Mouse (Mus musculus): ENCODE measurements around the gene Zdhhc22. TPM values are rescaled to one million over a fixed set of nuclear protein-coding genes. Genes with fewer than 3 reads are reported as not detected.

Zdhhc22 gene
- total and polyA plus RNA-seq, 3 experiments: not detected

- H3K9me3 ChIP-seq (replicated peaks; ENCODE audit: low read length): no peaks in the 10 kb centered on the region
- no peaks in the 10 kb centered on the region for H3K27me3 ChIP-seq (replicated peaks)
- H3K9ac ChIP-seq (ENCODE audit: insufficient read depth, low read depth): peak within 1 kb of the TSS; percentile 95
- peaks cover 29% of the 10 kb centered on the region for H3K79me2 ChIP-seq (replicated peaks; ENCODE audit: control insufficient read depth, extremely low read depth, insufficient read depth, poor library complexity, severe bottlenecking)
- dilution Hi-C loops (cut with MboI; ENCODE audit: extremely low pct_ligation_motif_present, extremely low pct_unique_long_range_greater_than_20kb, low sequenced_read_pairs) (no loop called here), in situ Hi-C loops (cut with MboI; ENCODE audit: low pct_ligation_motif_present, low pct_unique_long_range_greater_than_20kb, low sequenced_read_pairs) (no loop called here)
- peak within 1 kb of the TSS; percentile 100 for H3K4me2 ChIP-seq (ENCODE audit: insufficient read depth, low read depth, poor library complexity, severe bottlenecking)
- peak within 1 kb of the TSS; percentile 84 for H3K27ac ChIP-seq (ENCODE audit: insufficient read depth, low read depth)
- TF ChIP-seq BHLHE40 (IDR thresholded peaks at IDR 0.05; ENCODE audit: low read depth, low read length) (peak; percentile 83), IRF4 (IDR thresholded peaks at IDR 0.05; ENCODE audit: low read depth, low read length) (no peak; the same call in 1 of the 2 replicates), TBP (conservative IDR thresholded peaks at IDR 0.05; ENCODE audit: low read depth, low read length) (peak; percentile 68; the same call in 1 of the 2 replicates), MEF2A (IDR thresholded peaks at IDR 0.05; ENCODE audit: borderline replicate concordance, low read depth, low read length) (peak; percentile 59; the same call in 1 of the 2 replicates), E2F4 (IDR thresholded peaks at IDR 0.05; ENCODE audit: insufficient replicate concordance, low read depth, low read length) (no peak), ZNF384 (IDR thresholded peaks at IDR 0.05; ENCODE audit: low read depth, low read length) (no peak), HCFC1 (IDR thresholded peaks at IDR 0.05; ENCODE audit: low read depth, low read length) (peak; percentile 93), PAX5 (IDR thresholded peaks at IDR 0.05; ENCODE audit: low read length) (no peak), CTCF (conservative IDR thresholded peaks at IDR 0.05 in 1 of 2, IDR thresholded peaks at IDR 0.05 in 1 of 2; ENCODE audit: low read depth in 2 of 2, low read length in 2 of 2) (no peak), MXI1 (IDR thresholded peaks at IDR 0.05; ENCODE audit: low read depth, low read length) (peak; percentile 94), POLR2A (IDR thresholded peaks at IDR 0.05; ENCODE audit: low read depth, low read length) (peak; percentile 76), EP300 (IDR thresholded peaks at IDR 0.05; ENCODE audit: low read length) (no peak), MAFK (IDR thresholded peaks at IDR 0.05; ENCODE audit: insufficient replicate concordance, low read length) (no peak), MAZ (IDR thresholded peaks at IDR 0.05; ENCODE audit: low read depth, low read length) (peak; percentile 76), SMC3 (IDR thresholded peaks at IDR 0.05; ENCODE audit: low read depth, low read length) (no peak), CHD1 (IDR thresholded peaks at IDR 0.05; ENCODE audit: low read depth, low read length) (no peak), JUND (conservative IDR thresholded peaks at IDR 0.05; ENCODE audit: low read depth, low read length) (no peak), UBTF (IDR thresholded peaks at IDR 0.05; ENCODE audit: low read depth, low read length) (peak; percentile 52; the same call in 1 of the 2 replicates), TCF12 (IDR thresholded peaks at IDR 0.05; ENCODE audit: low read depth, low read length) (peak; percentile 90), ZKSCAN1 (IDR thresholded peaks at IDR 0.05; ENCODE audit: borderline replicate concordance, low read depth, low read length) (no peak), JUN (IDR thresholded peaks at IDR 0.05; ENCODE audit: insufficient read depth, low read depth, low read length) (no peak), GABPA (IDR thresholded peaks at IDR 0.05; ENCODE audit: insufficient replicate concordance, low read depth, low read length) (peak; percentile 93), CHD2 (IDR thresholded peaks at IDR 0.05; ENCODE audit: low read length) (no peak), ZMIZ1 (IDR thresholded peaks at IDR 0.05; ENCODE audit: low read depth, low read length) (peak; percentile 29; the same call in 1 of the 2 replicates), NRF1 (IDR thresholded peaks at IDR 0.05; ENCODE audit: low read depth, low read length) (peak; percentile 99), RAD21 (IDR thresholded peaks at IDR 0.05; ENCODE audit: low read depth, low read length) (no peak), ELF1 (IDR thresholded peaks at IDR 0.05; ENCODE audit: low read depth, low read length) (peak; percentile 68), KAT2A (IDR thresholded peaks at IDR 0.05; ENCODE audit: insufficient replicate concordance, low read length) (peak; percentile 72; the same call in 1 of the 2 replicates), USF2 (conservative IDR thresholded peaks at IDR 0.05; ENCODE audit: low read depth, low read length) (peak; percentile 96), MYC (IDR thresholded peaks at IDR 0.05; ENCODE audit: low read depth, low read length) (peak; percentile 71), USF1 (IDR thresholded peaks at IDR 0.05; ENCODE audit: low read depth, low read length) (peak; percentile 99), SIN3A (IDR thresholded peaks at IDR 0.05; ENCODE audit: low read length) (peak; percentile 70; the same call in 1 of the 2 replicates), MAX (IDR thresholded peaks at IDR 0.05; ENCODE audit: low read length) (peak; percentile 99), ZC3H11A (IDR thresholded peaks at IDR 0.05; ENCODE audit: low read depth, low read length) (no peak), ETS1 (conservative IDR thresholded peaks at IDR 0.05; ENCODE audit: low read depth, low read length) (peak; percentile 66), NELFE (IDR thresholded peaks at IDR 0.05; ENCODE audit: low read depth, low read length) (peak; percentile 82), RCOR1 (conservative IDR thresholded peaks at IDR 0.05; ENCODE audit: low read depth, low read length) (no peak), POLR2AphosphoS2 (IDR thresholded peaks at IDR 0.05; ENCODE audit: low read depth, low read length) (no peak; the same call in 1 of the 2 replicates)
- peaks cover 4 to 52% of the 10 kb centered on the region in 2 experiments for H3K4me1 ChIP-seq (ENCODE audit: control insufficient read depth in 1 of 2, insufficient read depth in 2 of 2)
- peak within 1 kb of the TSS; percentile 72 to 92 (median 82) for H3K4me3 ChIP-seq (replicated peaks in 1 of 3; ENCODE audit: low read depth in 2 of 3, low read length in 2 of 3, poor library complexity in 1 of 3)
- DNase-seq (ENCODE audit: extremely low read depth): peak; percentile 98
- H3K36me3 ChIP-seq (replicated peaks in 1 of 2; ENCODE audit: control insufficient read depth in 1 of 2, insufficient read depth in 1 of 2, low read length in 1 of 2): peaks cover 1 to 2% of the 10 kb centered on the region in 2 experiments
Observed at GRCm38 (mm10) chr12:86946862-86947574, 43.2 kb downstream of the Zdhhc22 start, which contains the start of gene Cipc. Gene Cipc, plus strand, starts transcription at chr12:86947043.
